Mouse (Mus musculus): ENCODE results near the gene Vps52.
A peak's percentile ranks its signal among the peaks of the same experiment; 100 is the strongest.

The Vps52 gene

DNA sequence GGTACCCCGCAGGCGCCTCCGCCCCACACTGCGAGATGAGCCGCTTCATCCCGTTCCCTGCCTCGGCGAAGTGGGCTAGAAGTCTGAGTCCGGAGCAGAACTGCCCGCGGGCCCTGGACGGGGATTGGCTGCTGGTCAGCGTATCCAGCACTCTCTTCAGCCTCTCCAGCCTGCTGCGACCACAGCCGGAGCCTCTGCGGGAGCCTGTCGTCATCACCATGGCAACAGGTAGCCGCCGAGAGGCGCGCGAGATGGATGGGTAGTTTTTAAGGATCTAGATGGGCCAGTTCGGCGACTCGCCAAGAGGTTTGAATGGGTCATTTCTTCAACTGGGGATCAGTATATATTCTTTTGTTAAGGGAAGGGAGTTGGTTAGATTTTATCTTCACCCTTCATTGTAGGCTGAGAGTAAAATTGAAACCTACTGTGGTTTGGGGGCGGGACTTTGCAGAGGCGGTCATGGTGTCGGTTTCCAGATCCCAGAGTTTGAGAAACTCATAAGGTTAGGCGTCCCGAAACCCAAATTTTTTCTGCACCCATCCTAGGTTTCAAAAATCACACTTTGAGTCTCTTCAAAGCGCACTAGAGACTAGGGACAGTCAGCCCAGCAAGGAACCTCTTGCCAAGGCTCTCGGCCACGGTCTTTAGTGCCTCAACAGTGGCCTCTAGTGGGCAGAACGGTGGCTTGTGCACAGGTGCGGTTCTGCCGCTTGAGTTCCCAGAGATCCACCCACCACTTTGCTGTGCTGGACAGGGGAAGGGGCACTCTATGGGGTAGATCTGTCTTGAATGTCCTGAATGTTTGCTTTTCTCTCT is 35.1 kb upstream of the Vps52 start:
- DNase-seq (ENCODE audit: low spot score in 2 of 2) = peak; percentile 82 to 85

DNA sequence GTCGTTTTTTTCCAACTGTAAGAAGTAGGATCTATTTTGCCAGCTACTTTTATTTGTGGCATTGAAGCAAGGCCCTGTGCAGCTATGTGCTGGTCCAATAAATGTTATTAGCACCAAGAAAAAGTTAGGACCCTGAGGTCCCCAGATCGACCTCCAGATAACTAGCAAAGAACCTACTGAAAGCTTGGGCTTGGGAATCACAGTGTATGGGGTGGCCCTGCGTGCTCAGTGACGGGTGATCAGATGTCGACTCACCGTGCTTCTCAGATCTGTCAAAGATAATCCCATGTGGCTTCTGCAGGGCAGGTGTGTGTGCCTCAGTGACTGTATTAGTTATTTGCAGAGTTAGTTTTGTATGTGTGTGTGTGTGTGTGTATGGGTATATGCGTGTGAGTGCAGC is 34.3 kb upstream of the Vps52 start:
- no peak for DNase-seq (ENCODE audit: low spot score in 2 of 2)

DNA sequence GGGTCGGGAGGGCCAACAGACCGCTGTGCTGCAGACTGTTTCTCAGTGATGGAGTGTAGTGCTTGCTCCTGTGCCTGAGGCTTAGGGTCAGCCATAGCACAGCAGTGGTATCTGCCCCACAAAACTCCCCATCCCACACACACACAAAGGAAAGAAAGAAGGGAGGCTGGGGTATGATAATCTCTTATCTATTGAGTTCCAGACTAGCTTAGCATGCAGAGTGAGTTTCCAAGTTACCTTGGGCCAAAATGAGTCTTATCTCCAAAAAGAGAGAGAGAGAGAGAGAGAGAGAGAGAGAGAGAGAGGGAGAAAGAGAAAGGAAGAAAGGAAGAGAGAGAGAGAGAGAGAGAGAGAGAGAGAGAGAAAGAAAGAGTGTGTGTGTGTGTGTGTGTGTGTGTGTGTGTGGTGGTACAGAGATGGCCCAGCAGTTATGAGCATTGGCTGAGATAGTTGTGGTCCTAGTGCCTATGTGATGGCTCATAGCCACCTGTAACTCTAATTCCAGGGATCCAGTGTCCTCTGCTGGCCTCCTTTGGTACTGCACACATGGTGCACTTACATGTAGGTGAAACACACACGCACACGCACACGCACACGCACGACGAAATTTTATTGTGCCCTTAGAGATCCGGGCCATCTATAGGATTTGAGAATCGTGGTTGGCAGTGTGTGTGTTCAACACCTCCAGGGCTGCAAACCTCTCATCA is 30.9 kb upstream of the Vps52 start:
- DNase-seq (ENCODE audit: low spot score in 2 of 2) = no peak

DNA sequence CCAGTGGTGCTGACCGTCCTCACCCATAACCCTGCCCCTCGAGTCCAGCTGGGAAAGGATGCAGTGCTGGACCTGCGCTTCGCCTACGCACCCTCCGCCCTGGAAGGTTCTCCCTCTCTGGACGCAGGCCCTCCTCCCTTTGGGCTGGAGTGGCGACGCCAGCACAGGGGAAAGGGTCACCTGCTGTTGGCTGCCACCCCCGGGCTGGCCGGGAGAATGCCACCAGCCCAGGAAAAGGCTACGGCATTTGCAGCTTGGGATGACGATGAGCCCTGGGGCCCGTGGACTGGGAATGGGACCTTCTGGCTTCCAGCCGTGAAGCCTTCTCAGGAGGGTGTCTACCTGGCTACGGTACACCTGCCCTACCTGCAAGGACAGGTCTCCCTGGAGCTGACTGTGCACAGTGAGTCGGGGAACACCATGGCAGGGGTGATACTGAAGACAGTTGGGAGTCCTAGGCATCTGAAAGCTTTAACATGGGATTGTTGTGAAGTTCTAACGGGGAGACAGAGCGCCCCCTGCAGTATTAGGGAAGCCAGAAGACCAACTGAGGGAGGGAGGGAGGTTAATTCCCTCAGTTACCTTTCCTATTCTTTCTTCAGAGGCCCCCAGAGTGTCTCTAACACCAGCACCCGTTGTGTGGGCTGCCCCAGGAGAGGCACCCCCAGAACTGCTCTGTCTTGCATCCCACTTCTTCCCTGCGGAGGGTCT is 30.1 kb upstream of the Vps52 start:
- no peak for DNase-seq (ENCODE audit: low spot score in 2 of 2)

DNA sequence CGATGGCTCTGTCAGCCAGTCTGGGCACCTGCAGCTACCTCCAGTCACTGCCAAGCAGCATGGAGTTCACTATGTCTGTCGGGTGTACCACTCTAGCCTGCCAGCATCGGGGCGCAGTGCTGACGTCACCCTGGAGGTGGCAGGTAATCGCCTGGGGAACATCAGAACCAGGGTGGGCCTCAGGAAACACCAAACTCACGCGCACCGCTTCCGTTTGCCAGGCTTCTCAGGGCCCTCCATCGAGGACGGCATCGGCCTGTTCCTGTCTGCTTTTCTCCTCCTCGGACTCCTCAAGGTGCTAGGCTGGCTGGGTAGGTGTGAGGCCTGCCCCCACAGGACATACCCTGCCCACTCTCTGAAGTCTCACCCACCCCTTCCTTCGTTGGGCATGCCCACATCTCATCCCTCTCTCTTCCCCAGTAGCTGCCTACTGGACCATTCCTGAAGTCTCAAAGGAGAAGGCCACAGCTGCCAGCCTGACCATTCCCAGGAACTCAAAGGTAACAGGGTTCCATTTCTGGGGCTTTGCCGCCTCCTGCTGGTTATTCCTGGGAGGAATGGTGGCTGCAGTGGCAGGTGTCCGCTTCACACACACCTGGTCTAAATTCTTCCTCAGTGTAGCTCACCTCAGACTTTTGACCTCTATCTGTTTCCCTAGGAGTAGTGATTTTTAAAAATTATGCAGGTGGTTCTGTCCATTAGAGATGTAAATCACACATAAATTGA is 29.2 kb upstream of the Vps52 start:
- DNase-seq (ENCODE audit: low spot score in 2 of 2) = no peak

DNA sequence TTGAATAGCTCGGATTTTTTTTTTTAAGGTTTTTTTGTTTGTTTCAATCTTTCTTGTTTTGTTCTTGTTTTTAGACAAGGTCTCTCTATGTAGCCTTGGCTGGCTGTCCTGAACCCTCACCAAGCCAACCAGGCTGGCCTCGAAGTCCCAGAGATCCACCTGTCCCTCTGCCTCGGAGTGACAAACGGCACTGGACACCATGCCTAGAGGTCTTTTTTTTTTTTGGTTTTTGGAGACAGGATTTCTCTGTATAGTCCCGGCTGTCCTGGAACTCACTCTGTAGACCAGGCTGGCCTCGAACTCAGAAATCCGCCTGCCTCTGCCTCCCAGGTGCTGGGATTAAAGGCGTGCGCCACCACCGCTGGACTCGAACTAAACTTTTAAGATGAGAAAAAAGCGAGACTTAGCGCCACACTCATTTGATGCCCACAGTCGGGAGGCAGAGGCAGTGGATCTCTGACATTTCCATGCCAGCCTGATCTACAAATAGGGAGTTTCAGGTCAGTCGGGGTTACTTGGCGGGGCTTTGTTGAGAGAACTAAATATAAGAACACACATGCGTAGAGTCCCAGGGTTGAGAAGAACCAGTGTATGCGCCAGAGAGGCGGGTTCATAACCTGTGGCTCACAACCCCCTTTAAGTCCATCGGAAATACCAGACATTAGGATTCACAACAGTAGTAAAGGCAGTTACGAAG is 27.2 kb upstream of the Vps52 start:
- no peak for DNase-seq (ENCODE audit: low spot score in 2 of 2)

DNA sequence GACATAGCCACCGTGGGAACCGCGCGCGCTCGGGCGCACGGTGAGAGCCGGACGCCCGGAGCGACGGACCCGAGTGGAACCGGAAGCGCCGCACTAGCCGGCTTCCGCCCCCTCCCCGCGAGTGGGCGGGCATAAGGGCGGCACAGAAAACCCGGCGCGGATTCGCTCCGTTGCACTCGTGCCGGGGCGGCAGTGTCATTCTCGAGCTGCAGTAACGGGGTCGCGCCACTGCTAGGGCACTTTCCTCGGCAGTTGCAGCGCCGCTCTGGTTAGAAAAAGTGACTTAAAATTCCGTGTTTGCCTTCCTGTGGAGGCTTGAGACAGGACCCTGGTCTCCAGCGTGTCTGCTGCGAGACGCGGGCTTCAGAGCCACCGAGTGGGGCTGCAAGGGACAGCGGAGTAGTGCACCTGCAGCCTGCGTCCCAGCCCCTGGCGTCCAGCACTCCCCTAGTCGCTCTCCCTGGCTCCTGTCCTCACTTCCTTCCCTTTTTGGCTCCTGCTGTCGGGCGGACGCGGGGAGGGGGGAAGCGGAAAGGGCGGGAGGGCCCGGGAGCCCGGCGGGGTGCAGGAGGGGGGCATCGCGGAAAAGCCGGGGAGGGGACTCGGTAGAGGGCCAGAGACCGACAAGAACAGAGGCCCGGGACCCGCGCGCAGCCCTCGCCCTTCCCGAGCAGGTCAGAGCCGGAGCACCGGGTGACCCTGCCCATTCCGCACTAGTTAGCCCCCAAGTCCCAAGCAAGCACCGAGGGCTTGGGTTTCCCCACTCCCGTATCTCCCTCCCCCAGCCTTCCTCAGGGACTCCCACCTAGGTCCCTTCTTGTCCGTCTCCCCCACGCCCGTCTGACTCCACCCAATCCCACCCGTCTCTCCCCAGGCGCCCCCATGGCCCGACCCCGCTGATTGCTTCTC is 26.0 kb upstream of the Vps52 start, which contains the start of gene Rgl2:
Gene Rgl2 (plus strand): TSS at position 173 of the 909 bp plus-strand sequence.
- DNase-seq (ENCODE audit: low spot score in 2 of 2) = peak; percentile 88 to 90

DNA sequence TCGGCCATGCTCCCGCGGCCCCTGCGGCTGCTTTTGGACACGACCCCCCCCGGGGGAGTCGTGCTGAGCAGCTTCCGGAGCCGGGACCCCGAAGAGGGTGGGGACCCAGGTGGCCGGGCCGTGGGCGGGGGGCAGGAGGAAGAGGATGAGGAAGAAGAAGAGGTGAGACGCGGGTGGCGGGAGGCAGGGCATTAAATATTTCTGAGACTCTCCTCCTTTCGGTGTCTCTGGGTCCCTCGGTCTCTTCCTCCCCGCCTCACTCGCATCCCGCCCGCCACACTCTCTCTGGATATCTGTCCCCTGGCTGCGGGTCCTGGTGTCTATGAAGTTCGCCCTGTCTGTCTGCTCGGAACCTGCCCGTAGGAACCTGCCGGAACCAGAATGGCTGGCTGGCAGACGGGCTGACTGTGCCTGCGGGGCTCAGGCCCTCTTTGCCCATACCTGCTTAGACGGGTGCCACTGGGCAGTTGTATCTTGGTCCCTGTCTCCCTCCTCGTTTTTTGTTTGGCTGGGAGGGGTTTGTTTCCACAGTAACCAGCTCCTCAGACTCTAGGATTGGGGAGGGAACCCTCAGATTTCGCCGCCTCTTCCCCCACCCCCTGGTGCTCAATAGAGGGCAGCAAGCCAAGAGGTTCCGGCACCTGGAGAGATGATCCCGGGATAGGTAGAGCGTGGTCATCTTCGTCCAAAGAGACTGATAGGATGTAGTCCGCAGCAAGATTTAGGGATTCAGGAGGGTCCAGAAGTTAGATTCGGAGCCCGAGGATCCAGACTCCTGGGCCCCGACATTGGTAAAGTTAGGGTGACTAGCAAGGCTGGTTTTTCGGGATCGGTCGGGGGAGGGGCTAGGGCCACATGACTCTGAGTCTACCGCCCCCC is 25.1 kb upstream of the Vps52 start:
- DNase-seq (ENCODE audit: low spot score in 2 of 2) = peak; percentile 76 to 80

DNA sequence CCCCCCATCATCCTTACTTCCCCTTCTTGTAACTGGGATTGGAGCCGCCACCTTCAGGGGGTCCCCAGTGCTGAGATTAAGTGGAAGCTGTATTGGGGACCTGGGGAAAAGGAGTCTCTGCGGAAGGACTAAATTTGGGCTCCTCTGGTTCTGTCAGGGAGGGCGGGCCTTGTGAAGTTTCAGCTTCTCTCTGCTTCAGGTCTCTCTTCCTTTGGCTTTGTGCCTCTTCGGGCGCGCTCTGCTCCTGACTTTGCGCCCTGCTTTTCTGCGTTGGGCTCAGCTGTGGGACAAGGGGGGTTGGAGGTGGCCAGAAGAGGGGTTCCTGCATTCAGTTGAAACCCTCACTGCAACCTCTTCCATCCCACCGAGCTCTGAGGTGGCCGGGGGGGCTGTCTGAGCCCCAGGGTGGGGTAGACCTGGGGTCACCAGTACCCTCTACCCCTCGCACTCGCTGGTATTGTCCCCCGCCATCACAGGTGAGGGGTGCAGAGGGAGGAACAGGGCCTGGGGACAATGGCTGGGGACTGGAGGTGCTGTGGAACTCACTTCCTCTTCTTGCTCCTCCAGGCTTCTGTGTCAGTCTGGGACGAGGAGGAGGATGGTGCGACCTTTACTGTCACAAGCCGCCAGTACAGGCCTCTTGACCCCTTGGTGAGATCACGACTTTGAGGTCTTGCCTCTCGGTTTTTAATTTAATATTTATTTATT is 24.3 kb upstream of the Vps52 start:
- DNase-seq (ENCODE audit: low spot score in 2 of 2) = no peak

DNA sequence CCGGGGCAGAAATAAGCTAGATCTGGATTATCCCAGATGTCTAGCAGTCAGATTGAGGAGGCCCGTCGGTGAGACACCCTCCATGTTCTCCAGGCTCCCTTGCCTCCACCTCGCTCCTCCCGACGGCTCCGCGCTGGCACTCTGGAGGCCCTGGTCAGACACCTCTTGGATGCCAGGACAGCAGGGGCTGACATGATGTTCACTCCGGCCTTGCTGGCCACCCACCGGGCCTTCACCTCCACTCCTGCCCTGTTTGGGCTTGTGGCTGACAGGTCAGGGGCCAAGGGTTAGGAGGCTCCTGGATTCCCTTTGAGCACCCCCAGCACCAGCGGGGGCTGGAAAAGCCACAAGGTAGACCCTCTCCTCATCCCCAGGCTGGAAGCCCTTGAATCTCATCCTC is 23.7 kb upstream of the Vps52 start:
- no peak for DNase-seq (ENCODE audit: low spot score in 2 of 2)

DNA sequence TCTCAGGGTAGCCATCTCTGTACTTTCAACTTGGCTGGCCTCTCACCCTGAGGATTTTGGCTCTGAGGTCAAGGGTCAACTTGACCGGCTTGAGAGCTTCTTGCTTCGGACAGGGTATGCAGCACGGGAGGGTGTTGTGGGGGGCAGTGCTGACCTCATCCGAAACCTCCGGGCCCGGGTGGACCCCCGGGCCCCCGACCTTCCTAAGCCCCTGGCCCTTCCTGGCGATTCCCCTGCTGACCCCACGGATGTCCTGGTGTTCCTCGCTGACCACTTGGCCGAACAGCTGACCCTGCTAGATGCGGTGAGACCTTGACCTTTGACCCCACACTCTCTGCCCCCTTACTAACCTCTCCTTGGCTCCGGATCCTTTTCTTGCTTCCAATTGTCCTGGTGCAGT is 23.2 kb upstream of the Vps52 start:
- DNase-seq (ENCODE audit: low spot score in 2 of 2) = no peak

DNA sequence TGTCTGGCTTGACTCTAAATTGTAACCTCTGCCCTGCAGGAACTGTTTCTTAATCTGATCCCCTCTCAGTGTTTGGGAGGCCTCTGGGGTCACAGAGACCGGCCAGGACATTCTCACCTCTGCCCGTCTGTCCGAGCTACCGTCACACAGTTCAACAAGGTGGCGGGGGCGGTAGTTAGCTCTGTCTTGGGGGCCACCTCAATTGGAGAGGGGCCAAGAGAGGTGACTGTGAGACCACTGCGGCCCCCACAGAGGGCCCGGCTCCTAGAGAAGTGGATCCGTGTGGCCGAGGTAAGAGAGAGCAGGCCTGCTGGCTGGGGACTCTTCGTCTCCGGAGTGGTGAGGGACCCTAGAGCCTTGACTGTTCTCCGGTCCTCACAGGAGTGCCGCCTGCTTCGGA is 22.6 kb upstream of the Vps52 start:
- DNase-seq (ENCODE audit: low spot score in 2 of 2) = no peak

DNA sequence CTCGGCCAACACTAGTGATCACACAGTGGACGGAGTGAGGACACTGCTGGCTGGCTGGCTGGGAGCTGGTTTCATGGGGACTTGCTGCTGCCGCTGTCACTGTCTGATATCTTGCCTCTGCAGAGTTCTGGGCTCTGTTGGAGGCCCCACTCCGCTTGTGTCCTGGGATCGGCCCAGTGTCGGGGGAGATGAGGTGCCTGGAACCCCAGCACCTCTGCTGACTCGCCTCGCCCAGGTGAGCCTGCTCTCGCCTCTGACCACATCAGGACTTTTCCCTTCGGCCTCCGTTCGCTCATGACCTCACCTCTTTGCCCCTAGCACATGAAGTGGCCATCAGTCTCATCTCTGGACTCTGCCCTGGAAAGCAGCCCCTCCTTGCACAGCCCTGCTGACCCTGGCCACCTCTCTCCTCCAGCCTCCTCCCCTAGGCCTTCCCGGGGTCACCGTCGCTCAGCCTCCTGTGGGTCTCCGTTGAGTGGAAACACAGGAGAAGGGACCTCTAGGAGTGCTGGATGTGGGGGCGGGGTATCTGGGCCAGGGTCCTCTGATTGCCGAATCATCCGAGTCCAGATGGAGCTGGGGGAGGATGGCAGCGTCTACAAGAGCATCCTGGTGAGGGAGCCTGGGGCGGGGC is 20.1 kb upstream of the Vps52 start:
- DNase-seq (ENCODE audit: low spot score in 2 of 2) = no peak

DNA sequence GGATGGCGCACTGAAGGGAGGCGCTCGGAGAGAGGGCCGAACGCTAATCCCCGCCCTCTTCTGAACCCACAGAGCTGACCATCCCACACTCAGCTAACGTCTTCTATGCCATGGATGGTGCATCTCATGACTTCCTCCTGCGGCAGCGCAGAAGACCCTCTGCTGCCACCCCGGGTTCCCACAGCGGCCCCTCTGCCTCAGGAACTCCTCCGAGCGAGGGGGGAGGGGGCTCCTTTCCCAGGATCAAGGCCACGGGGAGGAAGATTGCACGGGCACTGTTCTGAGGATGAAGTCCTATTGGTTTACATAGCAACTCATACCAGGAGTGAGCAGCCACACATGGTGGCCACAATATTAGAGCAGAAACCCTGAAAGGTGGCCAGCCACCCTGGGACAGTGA is 18.6 kb upstream of the Vps52 start:
- DNase-seq (ENCODE audit: low spot score in 2 of 2) = no peak

DNA sequence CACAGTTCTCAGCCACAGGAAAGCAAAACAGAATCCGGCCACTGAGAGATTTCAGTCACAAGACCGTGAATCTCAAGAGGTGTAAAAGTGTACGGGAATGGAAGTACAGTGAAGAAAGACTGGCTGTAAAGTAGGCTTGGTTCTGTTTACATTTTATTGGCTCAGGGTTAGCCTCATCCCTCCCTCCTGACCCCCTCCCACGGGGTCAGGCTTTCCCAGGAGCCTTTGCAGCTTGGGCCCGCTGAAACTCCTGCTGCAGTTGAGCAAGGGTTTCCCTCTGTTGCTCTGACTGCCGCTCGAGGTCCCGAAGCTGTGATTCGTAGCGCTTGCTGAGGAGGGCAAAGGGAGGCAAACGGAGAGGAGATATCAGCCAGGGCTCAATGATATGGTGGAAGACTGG is 16.8 kb upstream of the Vps52 start:
- no peak for DNase-seq (ENCODE audit: low spot score in 2 of 2)

DNA sequence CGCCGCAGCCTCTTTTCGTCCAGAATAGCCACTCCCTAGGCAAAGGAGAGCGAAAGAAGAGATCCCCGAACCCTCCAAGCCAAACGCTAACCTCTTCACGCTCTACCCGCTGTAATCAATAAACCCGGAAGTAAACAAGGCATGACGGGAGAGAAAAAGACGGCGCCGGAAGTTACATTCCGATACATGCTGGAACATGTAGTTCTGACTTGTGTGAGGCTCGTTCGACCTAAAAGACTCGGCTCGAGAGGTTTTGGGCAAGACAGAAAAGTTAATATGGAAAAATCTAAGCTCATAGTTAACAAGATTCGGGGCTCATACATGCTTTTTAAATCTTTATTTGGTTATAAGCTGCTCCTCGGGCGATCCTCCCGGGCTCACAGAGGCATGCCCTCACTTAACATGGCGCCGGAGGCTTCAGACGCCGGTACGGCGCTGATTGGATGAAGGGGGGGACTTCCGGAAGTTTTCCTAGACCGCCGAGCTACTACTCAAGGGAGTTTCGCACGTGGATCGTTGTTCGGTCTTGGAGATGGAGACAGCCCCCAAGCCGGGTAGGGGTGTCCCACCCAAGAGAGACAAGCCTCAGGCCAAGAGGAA is 15.3 kb upstream of the Vps52 start, which contains the start of the genes Pfdn6 and Wdr46:
Gene Pfdn6 (minus strand): TSS at position 138 of the 600 bp plus-strand sequence.
Gene Wdr46 (plus strand): TSS at position 455 of the 600 bp plus-strand sequence.
- peak; percentile 79 to 84 for DNase-seq (ENCODE audit: low spot score in 2 of 2)

DNA sequence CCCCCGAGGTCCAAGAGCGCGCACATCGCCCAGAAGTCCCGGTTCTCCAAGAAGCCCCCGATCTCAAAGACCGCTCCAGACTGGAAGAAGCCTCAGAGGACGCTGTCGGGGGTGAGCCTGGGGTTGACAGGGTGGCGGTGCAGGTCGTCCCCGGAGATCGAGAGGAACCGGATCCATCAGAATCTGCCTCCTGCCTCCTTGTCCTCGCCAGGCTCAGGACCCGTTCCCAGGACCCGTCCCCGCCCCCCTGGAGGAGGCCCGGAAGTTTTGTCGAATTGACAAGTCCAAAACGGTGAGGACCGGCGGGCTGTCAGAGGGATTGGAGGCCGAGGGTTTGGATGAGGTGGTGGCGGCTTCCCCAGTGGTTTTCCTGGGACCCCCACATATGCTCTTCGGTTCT is 14.6 kb upstream of the Vps52 start:
- DNase-seq (ENCODE audit: low spot score in 2 of 2) = no peak
